Mouse (Mus musculus): Measurements from ENCODE around the gene Taf5.
A peak's percentile ranks its signal among the peaks of the same experiment; 100 is the strongest.

Taf5 gene

GRCm38 (mm10) chr19:47067096-47067882, at the start of gene Taf5:
Gene Taf5, plus strand, starts transcription at chr19:47067746.
- DNase-seq (ENCODE audit: low read depth, low spot score) = peak; percentile 93

GRCm38 (mm10) chr19:47017831-47018230, 49.7 kb upstream of the Taf5 start:
- DNase-seq (ENCODE audit: low read depth, low spot score) = no peak

GRCm38 (mm10) chr19:47018330-47018729, 49.2 kb upstream of the Taf5 start:
- DNase-seq (ENCODE audit: low read depth, low spot score) = no peak

- peak; percentile 53 for DNase-seq (ENCODE audit: low read depth, low spot score)
Measured at GRCm38 (mm10) chr19:47019326-47019725, 48.2 kb upstream of the Taf5 start.

GRCm38 (mm10) chr19:47022709-47023108, 44.8 kb upstream of the Taf5 start:
- DNase-seq (ENCODE audit: low read depth, low spot score) = no peak

GRCm38 (mm10) chr19:47023546-47023945, 44.0 kb upstream of the Taf5 start:
- DNase-seq (ENCODE audit: low read depth, low spot score) = no peak

- no peak for DNase-seq (ENCODE audit: low read depth, low spot score)
Measured at GRCm38 (mm10) chr19:47024954-47025353, 42.6 kb upstream of the Taf5 start.

GRCm38 (mm10) chr19:47026513-47026912, 41.0 kb upstream of the Taf5 start:
- no peak for DNase-seq (ENCODE audit: low read depth, low spot score)

GRCm38 (mm10) chr19:47029796-47030195, 37.8 kb upstream of the Taf5 start:
- no peak for DNase-seq (ENCODE audit: low read depth, low spot score)

- no peak for DNase-seq (ENCODE audit: low read depth, low spot score)
Measured at GRCm38 (mm10) chr19:47031770-47032169, 35.8 kb upstream of the Taf5 start.

- no peak for DNase-seq (ENCODE audit: low read depth, low spot score)
Measured at GRCm38 (mm10) chr19:47034916-47035315, 32.6 kb upstream of the Taf5 start.

GRCm38 (mm10) chr19:47036596-47036995, 30.9 kb upstream of the Taf5 start:
- DNase-seq (ENCODE audit: low read depth, low spot score) = no peak

GRCm38 (mm10) chr19:47040720-47041473, 26.6 kb upstream of the Taf5 start:
- DNase-seq (ENCODE audit: low read depth, low spot score) = no peak

GRCm38 (mm10) chr19:47043608-47044007, 23.9 kb upstream of the Taf5 start:
- no peak for DNase-seq (ENCODE audit: low read depth, low spot score)

GRCm38 (mm10) chr19:47046343-47046742, 21.2 kb upstream of the Taf5 start:
- no peak for DNase-seq (ENCODE audit: low read depth, low spot score)

- peak; percentile 70 for DNase-seq (ENCODE audit: low read depth, low spot score)
Measured at GRCm38 (mm10) chr19:47047236-47047833, 20.2 kb upstream of the Taf5 start.

GRCm38 (mm10) chr19:47049061-47049460, 18.5 kb upstream of the Taf5 start:
- DNase-seq (ENCODE audit: low read depth, low spot score) = no peak

GRCm38 (mm10) chr19:47049840-47050239, 17.7 kb upstream of the Taf5 start:
- no peak for DNase-seq (ENCODE audit: low read depth, low spot score)

- peak; percentile 89 for DNase-seq (ENCODE audit: low read depth, low spot score)
Measured at GRCm38 (mm10) chr19:47050271-47051032, 17.1 kb upstream of the Taf5 start, which contains the start of gene Pcgf6. Gene Pcgf6, minus strand, starts transcription at chr19:47050906.

GRCm38 (mm10) chr19:47052927-47053326, 14.6 kb upstream of the Taf5 start:
- DNase-seq (ENCODE audit: low read depth, low spot score) = no peak

GRCm38 (mm10) chr19:47053471-47053870, 14.1 kb upstream of the Taf5 start:
- DNase-seq (ENCODE audit: low read depth, low spot score) = no peak

GRCm38 (mm10) chr19:47057684-47058083, 9.9 kb upstream of the Taf5 start:
- no peak for DNase-seq (ENCODE audit: low read depth, low spot score)
